Mouse (Mus musculus): ENCODE measurements at regions not wholly inside any gene's neighbourhood (a gene's known extent, or its start where the extent isn't known, plus 50 kb on each side); places are given as distances from the start of the nearest gene placed in this dataset.
"Not testable (repeated sequence)": the region's sequence is repeated elsewhere in the genome, so short reads cannot be mapped to it uniquely, and the experiment has no call there.

- no peak for DNase-seq (ENCODE audit: low read depth, low spot score)
Measured at GRCm38 (mm10) chr17:94866630-94867029, 116.8 kb upstream of the Mettl4 start.

- peak; percentile 81 for DNase-seq (ENCODE audit: low read depth, low spot score)
Measured at GRCm38 (mm10) chr17:94864531-94865318, 114.9 kb upstream of the Mettl4 start.

- DNase-seq (ENCODE audit: low read depth, low spot score): not testable (repeated sequence)
Measured at GRCm38 (mm10) chr17:94854698-94855097, 104.9 kb upstream of the Mettl4 start.

DNA sequence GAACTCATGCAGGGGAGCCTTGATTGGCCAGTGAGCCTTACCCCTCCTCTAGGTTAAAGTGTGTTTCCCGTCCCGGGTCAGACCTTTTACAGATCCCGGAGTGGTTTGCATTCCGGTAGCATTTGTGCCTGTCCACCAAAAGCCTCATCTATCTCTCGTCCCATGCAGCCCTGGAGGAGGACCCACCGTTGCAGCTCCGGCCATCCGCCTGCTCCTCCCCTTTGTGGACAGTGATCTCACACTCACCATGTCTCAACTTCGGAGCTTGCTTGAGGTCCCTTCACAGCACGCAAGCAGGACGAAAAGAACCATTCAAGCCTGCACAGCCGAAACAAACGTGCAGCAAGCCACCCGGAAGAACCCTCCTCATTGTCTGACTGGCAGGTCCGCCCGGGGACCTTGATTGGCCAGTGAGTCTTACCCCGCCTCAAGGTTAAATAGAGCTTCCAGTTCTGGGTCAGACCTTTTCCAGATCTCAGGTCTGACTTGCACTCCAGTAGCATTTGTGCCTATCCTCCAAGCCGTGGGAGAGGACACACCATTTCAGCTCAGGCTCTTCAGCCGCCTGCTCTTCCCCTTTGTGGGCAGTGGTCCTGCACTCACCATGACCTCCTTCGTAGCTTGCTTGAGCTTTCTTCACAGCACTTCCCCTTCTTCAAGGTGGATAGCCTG, 84.8 kb upstream of the Mettl4 start:
- DNase-seq (ENCODE audit: low read depth, low spot score): peak; percentile 67

DNA sequence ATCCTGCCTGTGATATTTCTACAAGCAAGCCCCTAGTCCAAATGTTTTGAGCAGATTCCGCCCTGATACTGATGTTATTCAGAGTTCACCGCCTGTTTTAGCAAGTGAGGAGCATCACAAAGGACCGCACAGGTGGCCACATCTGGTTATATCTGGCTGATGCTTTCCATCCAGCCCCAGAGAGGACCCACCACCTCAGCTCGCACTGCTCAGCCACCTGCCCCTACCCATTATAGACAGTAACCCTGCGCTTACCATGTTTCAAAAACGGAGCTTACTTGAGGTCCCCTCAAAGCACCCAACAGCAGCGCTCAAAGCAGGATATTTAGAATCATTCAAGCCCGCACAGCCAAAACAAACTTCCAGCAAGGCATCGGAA, 84.2 kb upstream of the Mettl4 start:
- not testable (repeated sequence) for DNase-seq (ENCODE audit: low read depth, low spot score)

- not testable (repeated sequence) for DNase-seq (ENCODE audit: low read depth, low spot score)
Measured at GRCm38 (mm10) chr17:94826415-94826814, 76.6 kb upstream of the Mettl4 start.

GRCm38 (mm10) chr17:94808758-94809157, 58.9 kb upstream of the Mettl4 start:
- no peak for DNase-seq (ENCODE audit: low read depth, low spot score)
